ENCODE assay signal across 12 mouse cellular contexts in genomic region chr19:23942886-23943285, GRCm38 (mm10).
"Had no signal": no experiment of that assay in that cellular context is flagged by ENCODE, and none has a peak within 500 bp of the region (broad histone marks: within the 10 kb centered on the region; RNA-seq: fewer than 3 reads in every experiment).

No protein-coding gene starts in this region.

- H3K27ac ChIP-seq: kidney, postnatal 0 days; limb, embryonic 13.5 days; liver, embryonic 15.5 days; neural tube, embryonic 12.5 days had no signal

- DNase-seq: kidney, postnatal 36 days; left cerebral cortex, postnatal 4 days; lung, adult 2 months; lung, postnatal 36 days; midbrain, embryonic 14.5 days; thymus, adult 2 months; thymus, postnatal 25 days had no signal

- H3K36me3 ChIP-seq: limb, embryonic 13.5 days; liver, embryonic 15.5 days had no signal

- H3K27me3 ChIP-seq: limb, embryonic 13.5 days; liver, embryonic 15.5 days; neural tube, embryonic 12.5 days had no signal

- H3K9ac ChIP-seq: limb, embryonic 13.5 days; liver, embryonic 15.5 days; neural tube, embryonic 12.5 days had no signal

- H3K4me1 ChIP-seq: limb, embryonic 13.5 days; liver, embryonic 15.5 days had no signal

- ATAC-seq: lung, postnatal 0 days had no signal

- H3K4me3 ChIP-seq: limb, embryonic 13.5 days; liver, embryonic 15.5 days; neural tube, embryonic 12.5 days had no signal
